Mouse (Mus musculus) midbrain, embryonic 12.5 days (tissue): ENCODE data around the gene Osbpl9. TPM values are rescaled to one million over a fixed set of nuclear protein-coding genes. Genes with fewer than 3 reads are reported as not detected.

Experiments
- ATAC-seq: fragments of 200-750 bp; cut with Nextera tagmentation; 2 replicates; pipeline ENCODE4 v1.8.0; 2017; ENCODE audit warnings: low read depth, moderate TSS enrichment, moderate library complexity; ENCODE audit not compliant: low FRiP score
- H3K27ac ChIP-seq: fragments of 300-500 bp; sonication (generic); replicated peaks from 2 replicates; pipeline ENCODE4 v1.5.1; 2016; ENCODE audit warnings: mild to moderate bottlenecking
- H3K27me3 ChIP-seq: fragments of 300-500 bp; sonication (generic); 2 replicates; pipeline ENCODE4 v1.6.1; 2016; ENCODE audit warnings: mild to moderate bottlenecking
- H3K36me3 ChIP-seq: fragments of 300-500 bp; sonication (generic); 2 replicates; pipeline ENCODE4 v1.6.1; 2016
- H3K4me1 ChIP-seq: fragments of 300-500 bp; sonication (generic); 2 replicates; pipeline ENCODE4 v1.6.1; 2016
- H3K4me2 ChIP-seq: fragments of 300-500 bp; sonication (generic); replicated peaks from 2 replicates; pipeline ENCODE4 v1.6.1; 2016; ENCODE audit warnings: mild to moderate bottlenecking, moderate library complexity
- H3K4me3 ChIP-seq: fragments of 300-500 bp; sonication (generic); 2 replicates; pipeline ENCODE4 v1.5.1; 2016; ENCODE audit warnings: mild to moderate bottlenecking
- H3K9ac ChIP-seq: fragments of 300-500 bp; sonication (generic); replicated peaks from 2 replicates; pipeline ENCODE4 v1.6.1; 2016; ENCODE audit warnings: mild to moderate bottlenecking, moderate library complexity
- H3K9me3 ChIP-seq: fragments of 300-500 bp; sonication (generic); 2 replicates; pipeline ENCODE4 v1.6.1; 2016; ENCODE audit warnings: mild to moderate bottlenecking
- WGBS: fragments of 180-500 bp; shearing (Covaris S2); methylation state at CpG from one replicate; pipeline ENCODE4 v1.1.7; 2016; 5-methylcytosine and 5-hydroxymethylcytosine counted together
- polyA plus RNA-seq: library from polyadenylated mRNA; unstranded; fragments of >200 nt; fragmentation: Nextera tagmentation; extraction: Ambion mirVana; gene quantifications from 2 replicates; pipeline ENCODE4 v1.2.1, GENCODE M21; 2016

Osbpl9 gene
- polyA plus RNA-seq, 1 experiment from 2014 or later: 81.1 TPM

GRCm38 (mm10) chr4:109150214-109150613, 51.9 kb downstream of the Osbpl9 start:
- Histone ChIP-seq H3K27ac (no peak overlapping the region), H3K9ac (no peak overlapping the region), H3K36me3 (no peaks in the 10 kb centered on the region), H3K4me3 (no peak overlapping the region), H3K4me1 (no peaks in the 10 kb centered on the region), H3K27me3 (no peaks in the 10 kb centered on the region), H3K9me3 (no peaks in the 10 kb centered on the region), H3K4me2 (no peak overlapping the region)
- no peak for ATAC-seq
- 77% methylated on average over 2 of the region's 2 CpGs for WGBS

GRCm38 (mm10) chr4:109149411-109149810, 52.7 kb downstream of the Osbpl9 start:
- WGBS: 85% methylated on average over 2 of the region's 2 CpGs
- no peak overlapping the region for H3K9ac ChIP-seq

GRCm38 (mm10) chr4:109147278-109148038, 54.6 kb downstream of the Osbpl9 start:
- Histone ChIP-seq H3K4me1 (no peaks in the 10 kb centered on the region), H3K27ac (no peak overlapping the region), H3K9me3 (no peaks in the 10 kb centered on the region), H3K4me2 (no peak overlapping the region), H3K4me3 (no peak overlapping the region), H3K36me3 (no peaks in the 10 kb centered on the region), H3K9ac (no peak overlapping the region), H3K27me3 (no peaks in the 10 kb centered on the region)
- ATAC-seq: peak; percentile 47; the same call in 1 of the 2 replicates
- WGBS: 64% methylated on average over 11 of the region's 11 CpGs

More at GRCm38 (mm10) chr4:109149411-109149810, 52.7 kb downstream of the Osbpl9 start:
- Histone ChIP-seq H3K27me3 (no peaks in the 10 kb centered on the region), H3K4me3 (no peak overlapping the region), H3K9me3 (no peaks in the 10 kb centered on the region), H3K4me1 (no peaks in the 10 kb centered on the region), H3K27ac (no peak overlapping the region), H3K4me2 (no peak overlapping the region), H3K36me3 (no peaks in the 10 kb centered on the region)
- ATAC-seq: no peak

GRCm38 (mm10) chr4:109143091-109143490, 59.0 kb downstream of the Osbpl9 start:
- Histone ChIP-seq H3K27ac (no peak overlapping the region), H3K4me1 (no peaks in the 10 kb centered on the region), H3K9ac (no peak overlapping the region), H3K4me3 (no peak overlapping the region), H3K9me3 (no peaks in the 10 kb centered on the region), H3K36me3 (no peaks in the 10 kb centered on the region), H3K27me3 (no peaks in the 10 kb centered on the region), H3K4me2 (no peak overlapping the region)
- 63% methylated on average over 1 of the region's 1 CpGs for WGBS
- ATAC-seq: no peak

- no peak overlapping the region for H3K9ac ChIP-seq
- H3K27ac ChIP-seq: no peak overlapping the region
- H3K4me1 ChIP-seq: no peaks in the 10 kb centered on the region
- no peak overlapping the region for H3K4me3 ChIP-seq
- no peak for ATAC-seq
- no peaks in the 10 kb centered on the region for H3K27me3 ChIP-seq
- no peak overlapping the region for H3K4me2 ChIP-seq
- WGBS: 63% methylated on average over 4 of the region's 4 CpGs
- no peaks in the 10 kb centered on the region for H3K36me3 ChIP-seq
- no peaks in the 10 kb centered on the region for H3K9me3 ChIP-seq
Measured at GRCm38 (mm10) chr4:109138551-109138950, 63.5 kb downstream of the Osbpl9 start.

GRCm38 (mm10) chr4:109136475-109137125, 65.5 kb downstream of the Osbpl9 start:
- Histone ChIP-seq H3K9me3 (no peaks in the 10 kb centered on the region), H3K4me1 (no peaks in the 10 kb centered on the region)
- 90% methylated on average over 7 of the region's 7 CpGs for WGBS

GRCm38 (mm10) chr4:109134955-109135354, 67.1 kb downstream of the Osbpl9 start:
- no peak overlapping the region for H3K9ac ChIP-seq
- no peaks in the 10 kb centered on the region for H3K9me3 ChIP-seq
- H3K4me1 ChIP-seq: no peaks in the 10 kb centered on the region
- H3K27me3 ChIP-seq: no peaks in the 10 kb centered on the region
- H3K27ac ChIP-seq: no peak overlapping the region
- WGBS: 95% methylated on average over 3 of the region's 3 CpGs
- H3K4me2 ChIP-seq: no peak overlapping the region
- no peak overlapping the region for H3K4me3 ChIP-seq
- ATAC-seq: no peak
- 0 out of 2 replicates have a peak, but pooled peaks cover 5% of the 10 kb centered on the region for H3K36me3 ChIP-seq

More at GRCm38 (mm10) chr4:109136475-109137125, 65.5 kb downstream of the Osbpl9 start:
- no peak overlapping the region for H3K9ac ChIP-seq
- no peaks in the 10 kb centered on the region for H3K27me3 ChIP-seq
- no peak overlapping the region for H3K4me3 ChIP-seq
- H3K4me2 ChIP-seq: no peak overlapping the region
- ATAC-seq: no peak
- no peak overlapping the region for H3K27ac ChIP-seq
- 0 out of 2 replicates have a peak, but pooled peaks cover 5% of the 10 kb centered on the region for H3K36me3 ChIP-seq

- Histone ChIP-seq H3K4me3 (no peak overlapping the region), H3K4me1 (peaks cover 12% of the 10 kb centered on the region), H3K36me3 (0 out of 2 replicates have a peak, but pooled peaks cover 5% of the 10 kb centered on the region), H3K4me2 (no peak overlapping the region), H3K27ac (no peak overlapping the region), H3K27me3 (no peaks in the 10 kb centered on the region), H3K9ac (no peak overlapping the region), H3K9me3 (no peaks in the 10 kb centered on the region)
- WGBS: 92% methylated on average over 10 of the region's 10 CpGs
- ATAC-seq: no peak
Measured at GRCm38 (mm10) chr4:109131256-109131872, 70.7 kb downstream of the Osbpl9 start.

- H3K27me3 ChIP-seq: no peaks in the 10 kb centered on the region
- H3K4me1 ChIP-seq: peaks cover 12% of the 10 kb centered on the region
- ATAC-seq: no peak
- H3K36me3 ChIP-seq: 0 out of 2 replicates have a peak, but pooled peaks cover 5% of the 10 kb centered on the region
- H3K9ac ChIP-seq: no peak overlapping the region
- H3K4me2 ChIP-seq: no peak overlapping the region
- H3K4me3 ChIP-seq: no peak overlapping the region
- H3K27ac ChIP-seq: no peak overlapping the region
- H3K9me3 ChIP-seq: no peaks in the 10 kb centered on the region
Measured at GRCm38 (mm10) chr4:109128971-109129370, 73.1 kb downstream of the Osbpl9 start.

GRCm38 (mm10) chr4:109128017-109128416, 74.1 kb downstream of the Osbpl9 start:
- H3K27me3 ChIP-seq: no peaks in the 10 kb centered on the region
- H3K27ac ChIP-seq: no peak overlapping the region
- H3K4me2 ChIP-seq: no peak overlapping the region
- WGBS: 61% methylated on average over 9 of the region's 9 CpGs
- ATAC-seq: no peak
- no peaks in the 10 kb centered on the region for H3K9me3 ChIP-seq
- H3K4me1 ChIP-seq: peaks cover 12% of the 10 kb centered on the region
- no peak overlapping the region for H3K9ac ChIP-seq
- no peak overlapping the region for H3K4me3 ChIP-seq
- H3K36me3 ChIP-seq: 0 out of 2 replicates have a peak, but pooled peaks cover 5% of the 10 kb centered on the region

GRCm38 (mm10) chr4:109126834-109127564, 75.1 kb downstream of the Osbpl9 start:
- 0 out of 2 replicates have a peak, but pooled peaks cover 3% of the 10 kb centered on the region for H3K36me3 ChIP-seq
- 59% methylated on average over 10 of the region's 10 CpGs for WGBS
- peaks cover 12% of the 10 kb centered on the region for H3K4me1 ChIP-seq
- no peaks in the 10 kb centered on the region for H3K9me3 ChIP-seq
- H3K27ac ChIP-seq: no peak overlapping the region
- H3K4me2 ChIP-seq: no peak overlapping the region
- no peaks in the 10 kb centered on the region for H3K27me3 ChIP-seq
- H3K9ac ChIP-seq: no peak overlapping the region
- ATAC-seq: no peak
- H3K4me3 ChIP-seq: no peak overlapping the region
